21 mouse cellular contexts compared by ENCODE assay signal in the genomic region with DNA sequence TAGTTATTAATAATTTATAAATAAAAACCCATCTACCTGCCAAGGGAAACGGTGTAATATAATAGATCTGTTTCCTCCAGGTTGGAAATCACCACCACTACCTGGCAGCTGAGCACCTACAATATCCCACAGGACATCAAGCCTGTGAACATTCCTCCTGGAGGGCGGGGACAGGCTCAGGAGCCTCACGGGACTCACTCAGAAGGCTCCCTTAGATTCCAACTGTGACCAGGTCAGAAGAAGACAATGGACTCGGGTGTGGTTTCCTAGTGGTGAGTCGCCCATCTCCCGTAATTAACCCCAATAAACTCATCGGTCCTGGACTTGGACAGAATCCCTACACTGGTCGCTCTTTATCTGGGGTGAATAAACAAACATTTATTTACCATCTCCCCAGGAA. TPM values are rescaled to one million over a fixed set of nuclear protein-coding genes. Genes with fewer than 3 reads are reported as not detected.
DNase-seq lines count a peak whose midpoint lies in the region; ATAC-seq and TF ChIP-seq lines count a peak whose summit lies in the region.
"Had no signal": no experiment of that assay in that cellular context is flagged by ENCODE, and none has a peak within 500 bp of the region (broad histone marks: within the 10 kb centered on the region; RNA-seq: fewer than 3 reads in every experiment).

No protein-coding gene starts in this region.

- no peak overlapping the region for H3K4me2 ChIP-seq in liver, embryonic 12.5 days
- no peak overlapping the region for H3K4me2 ChIP-seq in liver, postnatal 0 days (ENCODE audit: low read depth, low read length)
- no peak overlapping the region for H3K4me2 ChIP-seq in kidney, embryonic 14.5 days (replicated peaks; ENCODE audit: low read depth, low read length)
- H3K4me2 ChIP-seq: embryonic facial prominence, embryonic 15.5 days; heart, embryonic 11.5 days; midbrain, embryonic 12.5 days; neural tube, embryonic 15.5 days had no signal

- H3K9ac ChIP-seq in liver, adult 2 months (ENCODE audit: low read depth, low read length): no peak overlapping the region
- no peak overlapping the region for H3K9ac ChIP-seq in liver, embryonic 12.5 days
- H3K9ac ChIP-seq in liver, postnatal 0 days (replicated peaks): no peak overlapping the region
- no peak overlapping the region for H3K9ac ChIP-seq in kidney, embryonic 14.5 days (ENCODE audit: low read depth, low read length)
- H3K9ac ChIP-seq: embryonic facial prominence, embryonic 15.5 days; midbrain, embryonic 12.5 days; neural tube, embryonic 15.5 days had no signal

- TF ChIP-seq CTCF in liver, adult 2 months (IDR thresholded peaks at IDR 0.05; ENCODE audit: low read depth, low read length): no peak
- no peak for TF ChIP-seq CTCF in E14TG2a.4 (conservative IDR thresholded peaks at IDR 0.05; ENCODE audit: low read length)
- TF ChIP-seq CTCF in liver, postnatal 0 days (IDR thresholded peaks at IDR 0.05; ENCODE audit: low read depth): no peak

- no peaks in the 10 kb centered on the region for H3K27me3 ChIP-seq in liver, adult 2 months (ENCODE audit: control insufficient read depth, insufficient read depth, low read length)
- H3K27me3 ChIP-seq in liver, embryonic 12.5 days (replicated peaks): no peaks in the 10 kb centered on the region
- no peaks in the 10 kb centered on the region for H3K27me3 ChIP-seq in E14TG2a.4 (ENCODE audit: insufficient read depth, low read length)
- H3K27me3 ChIP-seq in liver, postnatal 0 days (ENCODE audit: insufficient read depth, low read length): no peaks in the 10 kb centered on the region
- no peaks in the 10 kb centered on the region for H3K27me3 ChIP-seq in kidney, embryonic 14.5 days (ENCODE audit: control insufficient read depth, insufficient read depth, low read length)
- H3K27me3 ChIP-seq: embryonic facial prominence, embryonic 15.5 days; midbrain, embryonic 12.5 days; neural tube, embryonic 15.5 days had no signal

- no peak for TF ChIP-seq EP300 in liver, postnatal 0 days (IDR thresholded peaks at IDR 0.05; ENCODE audit: low read depth)

- no peak; the same call in 1 of the 2 replicates for ATAC-seq in liver, embryonic 12.5 days
- 0 out of 2 replicates have a peak, but pooled peaks have one; percentile 3 for ATAC-seq in liver, postnatal 0 days
- ATAC-seq in kidney, embryonic 14.5 days (ENCODE audit: low FRiP score, low TSS enrichment): no peak
- ATAC-seq: forebrain, embryonic 14.5 days had no signal

- peak overlapping the region; percentile 65 for H3K27ac ChIP-seq in liver, adult 2 months (replicated peaks; ENCODE audit: insufficient read depth, low read depth, low read length)
- no peak overlapping the region for H3K27ac ChIP-seq in liver, embryonic 12.5 days
- peak overlapping the region; percentile 88 for H3K27ac ChIP-seq in liver, postnatal 0 days (ENCODE audit: low read depth)
- no peak overlapping the region for H3K27ac ChIP-seq in kidney, embryonic 14.5 days (ENCODE audit: low read depth, low read length)
- H3K27ac ChIP-seq: embryonic facial prominence, embryonic 15.5 days; hindbrain, embryonic 10.5 days; midbrain, embryonic 12.5 days; neural tube, embryonic 15.5 days had no signal

- TF ChIP-seq POLR2A in liver, adult 2 months (IDR thresholded peaks at IDR 0.05; ENCODE audit: extremely low read depth, insufficient read depth, low read length): no peak

- no peak for DNase-seq in liver, adult 2 months (ENCODE audit: extremely low read depth, low read depth, low spot score)
- DNase-seq in WW6 (ENCODE audit: low read depth, low spot score): peak; percentile 36
- no peak for DNase-seq in liver, postnatal 0 days
- no peak for DNase-seq in left cerebral cortex, adult 9 months (ENCODE audit: low spot score in 2 of 2)
- DNase-seq: adrenal gland, adult 2 months; cerebellum, adult 2 months; cerebellum, postnatal 36 days; gastrocnemius, postnatal 10 days; kidney, adult 2 months; kidney, postnatal 14 days; lung, postnatal 14 days; right cerebral cortex, adult 18-20 months had no signal

- H3K36me3 ChIP-seq in liver, adult 2 months (ENCODE audit: control insufficient read depth, insufficient read depth, low read length): no peaks in the 10 kb centered on the region
- H3K36me3 ChIP-seq in liver, embryonic 12.5 days: no peaks in the 10 kb centered on the region
- peaks cover 84% of the 10 kb centered on the region for H3K36me3 ChIP-seq in E14TG2a.4 (ENCODE audit: insufficient read depth, low read length)
- no peaks in the 10 kb centered on the region for H3K36me3 ChIP-seq in liver, postnatal 0 days (replicated peaks; ENCODE audit: insufficient read depth, low read length)
- no peaks in the 10 kb centered on the region for H3K36me3 ChIP-seq in kidney, embryonic 14.5 days (ENCODE audit: control insufficient read depth, insufficient read depth, low read length)
- H3K36me3 ChIP-seq: embryonic facial prominence, embryonic 15.5 days; hindbrain, embryonic 10.5 days; midbrain, embryonic 12.5 days; neural tube, embryonic 15.5 days had no signal

- no peaks in the 10 kb centered on the region for H3K9me3 ChIP-seq in liver, embryonic 12.5 days (replicated peaks)
- H3K9me3 ChIP-seq in E14TG2a.4 (ENCODE audit: low read length): no peaks in the 10 kb centered on the region
- H3K9me3 ChIP-seq in liver, postnatal 0 days (ENCODE audit: low read length): no peaks in the 10 kb centered on the region
- H3K9me3 ChIP-seq in kidney, embryonic 14.5 days (ENCODE audit: control insufficient read depth, low read length): no peaks in the 10 kb centered on the region
- H3K9me3 ChIP-seq: embryonic facial prominence, embryonic 15.5 days; hindbrain, embryonic 10.5 days; midbrain, embryonic 12.5 days; neural tube, embryonic 15.5 days had no signal

- H3K4me1 ChIP-seq in liver, adult 2 months (ENCODE audit: control insufficient read depth, insufficient read depth, low read length): peaks cover 38% of the 10 kb centered on the region
- peaks cover 8% of the 10 kb centered on the region; the same call in 1 of the 2 replicates for H3K4me1 ChIP-seq in liver, embryonic 12.5 days
- peaks cover 98% of the 10 kb centered on the region for H3K4me1 ChIP-seq in E14TG2a.4 (replicated peaks; ENCODE audit: low read depth, low read length)
- peaks cover 23% of the 10 kb centered on the region for H3K4me1 ChIP-seq in liver, postnatal 0 days (ENCODE audit: insufficient read depth)
- H3K4me1 ChIP-seq in kidney, embryonic 14.5 days (ENCODE audit: control insufficient read depth, insufficient read depth, low read length): 0 out of 2 replicates have a peak, but pooled peaks cover 2% of the 10 kb centered on the region
- H3K4me1 ChIP-seq: embryonic facial prominence, embryonic 15.5 days; midbrain, embryonic 12.5 days; neural tube, embryonic 15.5 days had no signal

- 27% methylated on average over 8 of the region's 8 CpGs for WGBS in liver, adult 2 months
- 69% methylated on average over 8 of the region's 8 CpGs for WGBS in liver, embryonic 12.5 days (ENCODE audit: insufficient replicate concordance)
- 63% methylated on average over 8 of the region's 8 CpGs for WGBS in liver, postnatal 0 days (ENCODE audit: insufficient replicate concordance)
- 79% methylated on average over 8 of the region's 8 CpGs for WGBS in kidney, embryonic 14.5 days

- H3K79me2 ChIP-seq in liver, adult 2 months (ENCODE audit: control insufficient read depth, insufficient read depth, low read length): peaks cover 9% of the 10 kb centered on the region; the same call in 1 of the 2 replicates

- no peak overlapping the region for H3K4me3 ChIP-seq in liver, adult 2 months (ENCODE audit: insufficient read depth, low read depth, low read length)
- no peak overlapping the region for H3K4me3 ChIP-seq in liver, embryonic 12.5 days
- H3K4me3 ChIP-seq in E14TG2a.4 (replicated peaks; ENCODE audit: low read length): peak overlapping the region; percentile 48
- H3K4me3 ChIP-seq in liver, postnatal 0 days (ENCODE audit: low read depth, low read length): no peak overlapping the region
- no peak overlapping the region for H3K4me3 ChIP-seq in kidney, embryonic 14.5 days (ENCODE audit: low read length)
- H3K4me3 ChIP-seq: embryonic facial prominence, embryonic 15.5 days; hindbrain, embryonic 10.5 days; midbrain, embryonic 12.5 days; neural tube, embryonic 15.5 days had no signal

RNA-seq across cellular contexts. Expression of gene Mreg, which starts 39.3 kb away (rescaled TPM):
- total RNA-seq in liver, adult 2 months (2014; rRNA removed): 19.5 and 27.9 TPM in 2 replicates
- 43.1 and 56.6 TPM in 2 replicates for polyA plus RNA-seq in liver, adult 2 months (2012; rRNA removed)
- 5.2 and 5.8 TPM in 2 replicates for polyA plus RNA-seq in liver, embryonic 12.5 days (2016; fragmentation: Nextera tagmentation; extraction: Ambion mirVana)
- polyA plus RNA-seq in liver, postnatal 0 days (2015; fragmentation: Nextera tagmentation; extraction: Ambion mirVana): 10.0 and 10.5 TPM in 2 replicates
- polyA plus RNA-seq in kidney, embryonic 14.5 days (2014; fragmentation: Nextera tagmentation; extraction: Ambion mirVana): 5.1 and 6.2 TPM in 2 replicates

Comparison
In these comparisons a context has a peak if more than half of its experiments do, and no peak if none do; other contexts are left out.
1. H3K27ac ChIP-seq: peak in liver, adult 2 months (single experiment) and liver, postnatal 0 days (single experiment); none in liver, embryonic 12.5 days (single experiment) and kidney, embryonic 14.5 days (single experiment).